Mouse (Mus musculus): Measurements from ENCODE around the gene Meltf.

- TF ChIP-seq CTCF (IDR thresholded peaks at IDR 0.05 in 2 of 3, conservative IDR thresholded peaks at IDR 0.05 in 1 of 3; ENCODE audit: control insufficient read depth in 1 of 3, insufficient read depth in 1 of 3, low read depth in 2 of 3, low read length in 3 of 3, poor library complexity in 1 of 3, severe bottlenecking in 1 of 3) (no peak), POLR2A (IDR thresholded peaks at IDR 0.05; ENCODE audit: control insufficient read depth in 1 of 2, insufficient read depth in 1 of 2, low read depth in 1 of 2, low read length in 2 of 2, poor library complexity in 1 of 2) (no peak), ZC3H11A (IDR thresholded peaks at IDR 0.05; ENCODE audit: low read depth, low read length) (no peak), MEF2A (IDR thresholded peaks at IDR 0.05; ENCODE audit: extremely low read depth, insufficient replicate concordance, low read depth, low read length, poor library complexity, severe bottlenecking) (no peak), RCOR1 (IDR thresholded peaks at IDR 0.05; ENCODE audit: low read depth, low read length) (no peak), GATA1 (IDR thresholded peaks at IDR 0.05; ENCODE audit: low read depth, low read length) (no peak), ETS1 (IDR thresholded peaks at IDR 0.05; ENCODE audit: low read depth, low read length) (no peak)
These were observed 39.2 kb downstream of the Meltf start for GRCm38 (mm10) chr16:31917776-31918175.
